Mouse (Mus musculus): ENCODE measurements around the gene Slc26a9.
"Not testable (repeated sequence)": the region's sequence is repeated elsewhere in the genome, so short reads cannot be mapped to it uniquely, and the experiment has no call there.

Gene Slc26a9

DNA sequence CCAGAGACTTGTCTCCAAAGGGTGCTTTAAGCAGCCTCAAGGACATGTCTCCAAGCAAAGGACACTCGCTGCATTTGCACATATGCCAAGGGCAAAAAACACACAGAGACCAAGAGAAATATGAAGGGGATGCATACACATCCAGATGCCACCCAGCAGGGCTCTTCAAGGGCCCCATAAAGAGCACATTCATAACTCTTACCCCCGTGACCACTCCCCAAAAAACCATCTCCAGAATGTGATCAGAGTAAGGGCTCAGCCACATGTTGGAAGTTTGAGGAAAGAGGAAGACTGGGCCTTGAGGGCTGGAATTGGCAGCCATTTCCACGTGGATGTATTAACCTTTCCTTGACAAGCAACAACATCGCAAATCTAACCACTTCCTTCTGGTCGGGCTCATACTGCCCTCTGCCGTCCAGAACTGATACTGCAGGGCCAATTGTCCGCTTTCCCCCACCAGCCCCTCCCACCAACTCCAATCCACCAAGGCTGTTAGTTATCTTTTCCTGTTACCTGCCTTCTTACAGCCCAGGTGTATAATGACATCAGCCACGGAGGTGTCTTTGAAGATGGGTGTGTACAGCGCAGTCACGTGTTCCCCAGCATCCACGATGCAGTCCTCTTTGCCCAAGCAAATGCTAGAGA, 21.7 kb downstream of the Slc26a9 start:
- peak; percentile 69 to 87 for DNase-seq (ENCODE audit: low spot score in 2 of 2)

DNA sequence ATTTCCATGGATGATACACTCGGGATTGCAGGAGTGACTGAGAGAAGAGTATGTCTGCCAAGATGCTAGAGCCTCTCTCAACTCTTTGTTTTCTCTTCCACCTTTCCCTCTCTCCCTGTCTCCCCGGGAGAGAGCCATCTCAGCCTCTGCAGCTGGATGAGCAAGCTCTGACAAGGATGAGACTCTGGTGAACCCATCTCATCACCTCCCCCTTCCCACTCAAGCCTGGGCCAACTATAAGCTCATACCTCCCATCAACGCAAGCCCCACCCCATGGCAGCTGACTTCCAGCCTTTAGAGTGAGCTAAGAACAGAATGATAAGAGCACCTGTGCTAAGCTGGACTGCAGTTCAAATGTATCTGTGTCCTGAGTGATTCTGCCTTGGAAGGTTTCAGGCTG, 25.5 kb downstream of the Slc26a9 start:
- DNase-seq (ENCODE audit: low spot score in 2 of 2), result no peak

- no peak for DNase-seq (ENCODE audit: low spot score in 2 of 2)
These were observed 26.8 kb downstream of the Slc26a9 start for GRCm38 (mm10) chr1:131770656-131771055.

DNA sequence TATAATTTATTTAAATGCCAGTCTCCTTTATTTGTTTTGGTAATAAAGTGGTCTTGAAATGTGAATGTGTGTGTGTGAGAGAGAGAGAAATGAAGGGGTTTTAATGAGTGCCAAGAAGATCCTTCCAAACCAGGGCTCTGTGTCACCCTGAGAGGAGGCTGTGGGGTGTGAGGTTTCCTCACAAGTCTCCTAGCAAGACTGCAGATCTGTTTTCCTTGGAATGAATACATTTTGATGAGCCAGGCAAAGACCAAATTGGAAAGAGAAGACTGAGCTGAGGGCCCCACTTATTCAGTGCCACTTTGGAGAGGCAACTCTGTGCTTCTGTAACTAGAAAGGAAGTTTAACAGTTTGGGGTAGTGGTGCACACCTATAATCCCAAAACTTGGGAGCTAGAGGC, 27.6 kb downstream of the Slc26a9 start:
- DNase-seq (ENCODE audit: low spot score in 2 of 2), result no peak

- DNase-seq (ENCODE audit: low spot score in 2 of 2), result no peak
These were observed 50.8 kb downstream of the Slc26a9 start for GRCm38 (mm10) chr1:131794591-131794990.

DNA sequence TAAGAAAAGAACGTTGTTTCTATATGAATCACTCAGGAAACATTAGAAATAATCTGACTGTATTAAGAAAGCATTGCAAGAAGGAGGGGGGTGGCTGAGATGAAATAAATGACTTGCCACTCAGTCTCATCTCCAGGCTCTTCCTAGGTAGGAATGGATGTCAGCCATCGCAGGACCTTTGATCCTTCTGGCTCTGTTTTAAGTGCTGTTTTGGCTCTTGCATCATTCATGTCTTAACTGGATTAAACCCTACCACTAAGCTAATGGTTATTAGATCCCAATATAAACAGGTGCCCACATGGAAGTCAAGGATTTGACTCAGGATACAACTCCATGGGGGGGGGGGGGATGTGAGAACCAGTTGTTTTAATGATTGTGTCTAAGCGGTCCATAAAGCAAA, 51.3 kb downstream of the Slc26a9 start:
- DNase-seq (ENCODE audit: low spot score in 2 of 2), result no peak

- peak; percentile 54 to 69 for DNase-seq (ENCODE audit: low spot score in 2 of 2)
These were observed 53.5 kb downstream of the Slc26a9 start, which contains the start of gene Pm20d1 for GRCm38 (mm10) chr1:131797202-131797909. TSS of gene Pm20d1 (plus strand) at chr1:131797381.

GRCm38 (mm10) chr1:131800001-131800400, 56.2 kb downstream of the Slc26a9 start:
- no peak for DNase-seq (ENCODE audit: low spot score in 2 of 2)

GRCm38 (mm10) chr1:131801071-131801470, 57.2 kb downstream of the Slc26a9 start:
- peak in 1 of 2 experiments; percentile 13 for DNase-seq (ENCODE audit: low spot score in 2 of 2)

DNA sequence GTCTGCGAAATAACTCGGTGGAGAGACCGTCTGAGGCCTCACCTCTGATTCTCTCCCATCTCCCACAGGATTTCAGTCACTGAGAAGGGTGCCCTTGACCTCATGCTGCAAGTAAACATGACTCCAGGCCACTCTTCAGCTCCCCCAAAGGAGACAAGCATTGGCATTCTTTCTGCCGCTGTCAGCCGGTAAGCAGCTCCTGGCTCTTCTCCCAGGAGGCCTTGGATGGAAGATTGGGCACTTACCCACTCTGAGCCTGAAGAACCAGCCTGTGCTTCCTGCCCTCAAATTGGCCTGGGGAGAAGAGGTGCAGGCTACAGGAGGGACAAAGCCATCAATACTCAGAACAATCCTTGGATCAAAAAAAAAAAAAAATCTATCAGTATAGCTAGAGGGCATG, 58.8 kb downstream of the Slc26a9 start:
- DNase-seq (ENCODE audit: low spot score in 2 of 2), result peak; percentile 17 to 33

- peak; percentile 13 to 54 for DNase-seq (ENCODE audit: low spot score in 2 of 2)
These were observed 60.3 kb downstream of the Slc26a9 start for GRCm38 (mm10) chr1:131804166-131804565.

- DNase-seq (ENCODE audit: low spot score in 2 of 2), result no peak
These were observed 65.2 kb downstream of the Slc26a9 start for GRCm38 (mm10) chr1:131808986-131809385.

DNA sequence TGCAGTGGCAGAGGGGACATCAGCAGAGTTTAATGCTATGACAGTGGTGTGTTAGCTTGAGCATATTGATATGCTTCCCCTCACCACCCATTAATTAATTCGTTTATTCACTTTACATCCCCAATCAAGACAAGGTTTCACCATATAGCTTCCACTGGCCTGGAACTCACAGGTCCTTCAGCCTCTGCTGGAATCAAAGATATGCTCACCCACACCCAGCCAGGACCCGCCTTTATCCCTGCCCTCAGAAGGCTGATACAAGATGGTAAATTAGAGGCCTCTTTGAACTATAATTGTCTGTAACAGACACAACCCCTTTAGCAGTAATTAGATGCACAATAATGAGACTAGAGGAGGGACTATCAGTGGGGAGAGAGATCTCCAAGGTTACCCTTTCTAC, 65.8 kb downstream of the Slc26a9 start:
- DNase-seq (ENCODE audit: low spot score in 2 of 2), result no peak

DNA sequence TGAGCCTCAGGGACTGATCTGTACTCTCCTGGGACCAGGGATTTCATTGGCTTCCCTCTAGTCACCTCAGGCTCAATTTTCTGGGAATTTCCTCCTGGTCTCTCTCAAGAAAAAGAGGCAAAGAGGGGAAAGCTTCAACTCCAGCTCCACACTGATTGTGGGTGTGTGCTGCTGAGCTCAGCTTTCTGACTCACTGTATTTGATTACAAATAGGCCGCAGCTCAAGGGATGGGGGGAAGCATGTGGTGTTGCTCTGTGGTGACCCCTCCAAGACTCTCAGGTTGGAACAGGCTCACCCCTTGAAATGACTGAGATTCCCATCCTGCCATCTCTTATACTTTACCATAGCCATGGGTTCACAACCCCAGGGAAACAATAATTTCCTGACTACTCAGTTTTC, 67.6 kb downstream of the Slc26a9 start:
- DNase-seq (ENCODE audit: low spot score in 2 of 2), result no peak

GRCm38 (mm10) chr1:131812006-131812405, 68.2 kb downstream of the Slc26a9 start:
- no peak for DNase-seq (ENCODE audit: low spot score in 2 of 2)

DNA sequence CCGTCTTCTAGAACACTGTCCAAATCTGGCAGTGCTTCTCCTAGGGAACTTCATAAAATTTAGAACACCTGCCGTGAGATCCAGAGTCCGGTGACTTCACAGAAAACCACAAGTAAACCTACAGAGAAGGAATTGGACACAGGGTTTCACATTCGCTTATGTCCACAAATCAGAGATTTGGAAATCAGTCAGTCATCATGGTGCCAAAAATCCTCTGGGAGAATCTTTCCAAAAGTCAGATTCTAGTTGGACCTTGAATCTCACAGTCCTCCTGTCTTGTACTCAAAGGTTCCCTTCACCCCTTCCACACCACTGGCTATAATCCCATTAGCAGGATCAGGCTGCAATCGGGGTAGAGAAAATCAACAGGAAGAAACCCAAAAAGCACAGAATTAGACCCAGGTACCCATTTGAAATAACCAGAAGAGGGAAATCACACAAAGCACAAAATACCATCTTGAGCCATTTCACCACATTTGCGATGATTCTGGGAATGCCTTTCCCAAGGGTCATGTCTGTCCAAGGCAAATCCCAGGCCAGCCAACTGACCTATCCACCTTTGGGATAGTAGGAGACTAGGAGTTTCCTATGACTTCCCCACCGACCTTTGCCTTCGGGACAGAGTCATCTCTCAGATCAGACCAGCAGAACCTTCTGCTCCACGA, 68.9 kb downstream of the Slc26a9 start:
- no peak for DNase-seq (ENCODE audit: low spot score in 2 of 2)

GRCm38 (mm10) chr1:131813731-131814130, 69.9 kb downstream of the Slc26a9 start:
- DNase-seq (ENCODE audit: low spot score in 2 of 2), result no peak

DNA sequence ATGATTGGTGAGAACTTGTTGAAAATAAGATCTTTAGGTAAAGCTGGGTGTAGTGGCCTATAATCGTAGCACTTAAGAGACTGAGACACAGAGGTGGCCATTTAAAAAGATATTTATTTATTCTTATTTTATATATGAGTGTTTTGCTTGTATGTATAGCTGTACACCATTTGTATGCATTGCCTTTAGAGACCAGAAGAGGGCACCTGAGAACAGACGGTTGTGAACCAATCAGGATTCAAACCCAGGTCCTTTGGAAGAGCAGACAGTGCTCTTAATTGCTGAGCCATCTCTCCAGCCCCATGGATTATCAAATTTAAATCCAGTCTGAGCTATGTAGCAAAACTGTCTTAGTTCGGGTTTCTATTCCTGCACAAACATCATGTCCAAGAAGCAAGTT, 70.4 kb downstream of the Slc26a9 start:
- DNase-seq (ENCODE audit: low spot score in 2 of 2), result no peak

- no peak for DNase-seq (ENCODE audit: low spot score in 2 of 2)
These were observed 73.1 kb downstream of the Slc26a9 start for GRCm38 (mm10) chr1:131816886-131817285.

DNA sequence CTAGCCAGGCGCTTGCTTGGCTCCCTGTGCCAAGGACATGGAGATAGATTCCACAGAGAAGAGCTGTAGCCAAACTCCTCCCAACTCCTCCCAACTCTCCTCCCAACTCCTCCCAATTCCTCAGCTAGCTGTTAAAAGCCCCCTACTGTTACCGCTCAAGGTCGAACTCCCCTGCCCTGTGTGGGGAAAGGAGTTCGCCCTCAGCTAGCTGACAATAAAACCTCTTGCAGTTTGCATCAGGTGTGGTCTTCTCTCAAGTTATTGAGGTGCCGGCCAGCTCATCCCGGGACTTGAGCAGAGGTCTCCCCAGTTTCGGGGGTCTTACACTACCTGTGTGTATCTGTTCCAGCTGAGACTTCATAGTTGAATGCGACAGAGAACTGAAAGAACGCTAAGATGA, 76.5 kb downstream of the Slc26a9 start:
- not testable (repeated sequence) for DNase-seq (ENCODE audit: low spot score in 2 of 2)

GRCm38 (mm10) chr1:131820887-131821328, 77.1 kb downstream of the Slc26a9 start:
- no peak for DNase-seq (ENCODE audit: low spot score in 2 of 2)

All from urinary bladder, postnatal 4 days (tissue).